16 mouse cellular contexts compared by ENCODE assay signal in the genomic region with DNA sequence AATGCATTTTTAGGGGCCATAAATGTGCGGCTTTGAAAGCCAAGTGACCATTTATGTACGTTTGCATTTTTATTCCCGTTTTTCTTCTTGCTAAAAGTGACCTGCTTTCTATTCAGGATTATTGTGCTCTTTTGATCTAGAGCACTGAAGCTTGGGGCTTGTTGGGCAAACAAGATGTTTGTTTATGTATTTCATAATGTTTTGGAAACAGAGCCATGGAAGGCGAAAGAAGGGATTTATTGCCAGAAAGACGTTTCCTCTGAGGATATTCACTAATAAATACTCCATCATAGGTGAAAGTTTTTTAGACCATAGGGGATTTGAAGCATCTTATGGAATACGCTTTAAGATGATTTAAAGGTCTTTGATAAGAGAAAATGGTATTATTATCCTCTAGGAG.
"Had no signal": no experiment of that assay in that cellular context is flagged by ENCODE, and none has a peak within 500 bp of the region (broad histone marks: within the 10 kb centered on the region; RNA-seq: fewer than 3 reads in every experiment).

No protein-coding gene starts in this region.

- H3K4me3 ChIP-seq: liver, embryonic 13.5 days; liver, embryonic 15.5 days; megakaryocyte, embryonic 14.5 days; midbrain, embryonic 13.5 days; midbrain, embryonic 15.5 days; neural tube, embryonic 12.5 days; stomach, embryonic 15.5 days had no signal

- H3K4me1 ChIP-seq: liver, embryonic 13.5 days; liver, embryonic 15.5 days had no signal

- H3K27ac ChIP-seq: liver, embryonic 13.5 days; liver, embryonic 15.5 days; macrophage; midbrain, embryonic 13.5 days; midbrain, embryonic 15.5 days; neural tube, embryonic 12.5 days; stomach, embryonic 15.5 days; stomach, postnatal 0 days had no signal

- H3K4me2 ChIP-seq: liver, embryonic 13.5 days; liver, embryonic 15.5 days; midbrain, embryonic 11.5 days; midbrain, embryonic 13.5 days; midbrain, embryonic 15.5 days; neural tube, embryonic 12.5 days; stomach, embryonic 15.5 days had no signal

- H3K9me3 ChIP-seq: liver, embryonic 13.5 days; liver, embryonic 15.5 days; megakaryocyte, embryonic 14.5 days; midbrain, embryonic 13.5 days; midbrain, embryonic 15.5 days; neural tube, embryonic 12.5 days; stomach, embryonic 15.5 days had no signal

- DNase-seq: liver; liver, embryonic 13.5 days; liver, postnatal 0 days; right cerebral cortex, postnatal 14 days; thymus, adult 2 months; thymus, postnatal 25 days; thymus, postnatal 4 days had no signal

- H3K36me3 ChIP-seq: liver, embryonic 13.5 days; liver, embryonic 15.5 days; midbrain, embryonic 13.5 days; midbrain, embryonic 15.5 days; neural tube, embryonic 12.5 days; stomach, embryonic 15.5 days had no signal

- H3K9ac ChIP-seq: liver, embryonic 13.5 days; liver, embryonic 15.5 days; liver, postnatal 0 days; midbrain, embryonic 13.5 days; midbrain, embryonic 15.5 days; neural tube, embryonic 12.5 days; stomach, embryonic 15.5 days had no signal

- H3K27me3 ChIP-seq: liver, embryonic 13.5 days; liver, embryonic 15.5 days; megakaryocyte, embryonic 14.5 days; midbrain, embryonic 13.5 days; midbrain, embryonic 15.5 days; neural tube, embryonic 12.5 days; stomach, embryonic 15.5 days had no signal

- ATAC-seq: liver, postnatal 0 days; midbrain, embryonic 13.5 days; midbrain, embryonic 15.5 days had no signal
